ENCODE assay signal across 8 mouse cellular contexts in genomic region chr4:137920005-137920404, GRCm38 (mm10). TPM values are rescaled to one million over a fixed set of nuclear protein-coding genes. Genes with fewer than 3 reads are reported as not detected.
DNase-seq lines count a peak whose midpoint lies in the region; ATAC-seq and TF ChIP-seq lines count a peak whose summit lies in the region.

No protein-coding gene starts in this region.

- no peaks in the 10 kb centered on the region for H3K27me3 ChIP-seq in neural tube, embryonic 11.5 days (ENCODE audit: control insufficient read depth, insufficient read depth, low read length)
- no peaks in the 10 kb centered on the region for H3K27me3 ChIP-seq in hindbrain, postnatal 0 days (ENCODE audit: insufficient read depth, low read length)
- H3K27me3 ChIP-seq in liver, embryonic 15.5 days, result no peaks in the 10 kb centered on the region
- H3K27me3 ChIP-seq in stomach, postnatal 0 days (ENCODE audit: control insufficient read depth, insufficient read depth, low read length), result no peaks in the 10 kb centered on the region

- no peak for TF ChIP-seq CTCF in hindbrain, postnatal 0 days (IDR thresholded peaks at IDR 0.05; ENCODE audit: low read depth)
- TF ChIP-seq CTCF in stomach, postnatal 0 days (IDR thresholded peaks at IDR 0.05; ENCODE audit: low read depth), result peak; percentile 30

- no peak overlapping the region for H3K9ac ChIP-seq in neural tube, embryonic 11.5 days (ENCODE audit: low read length)
- H3K9ac ChIP-seq in hindbrain, postnatal 0 days (replicated peaks; ENCODE audit: low read length), result no peak overlapping the region
- no peak overlapping the region for H3K9ac ChIP-seq in liver, embryonic 15.5 days
- 0 out of 2 replicates have a peak overlapping the region, but pooled peaks have one; percentile 18 for H3K9ac ChIP-seq in stomach, postnatal 0 days (ENCODE audit: low read length)

- H3K4me2 ChIP-seq in neural tube, embryonic 11.5 days (ENCODE audit: low read depth), result 0 out of 2 replicates have a peak overlapping the region, but pooled peaks have one; percentile 4
- no peak overlapping the region for H3K4me2 ChIP-seq in hindbrain, postnatal 0 days (ENCODE audit: low read depth, low read length)
- H3K4me2 ChIP-seq in liver, embryonic 15.5 days, result no peak overlapping the region; the same call in 1 of the 2 replicates
- H3K4me2 ChIP-seq in stomach, postnatal 0 days (replicated peaks; ENCODE audit: low read depth), result no peak overlapping the region

- ATAC-seq in neural tube, embryonic 11.5 days (ENCODE audit: insufficient read depth, low FRiP score, low TSS enrichment), result no peak
- peak; percentile 21; the same call in 1 of the 2 replicates for ATAC-seq in hindbrain, postnatal 0 days
- no peak for ATAC-seq in liver, embryonic 15.5 days (ENCODE audit: insufficient read depth)
- peak; percentile 22; the same call in 1 of the 2 replicates for ATAC-seq in stomach, postnatal 0 days (ENCODE audit: low FRiP score, low TSS enrichment)

- peaks cover 9% of the 10 kb centered on the region; the same call in 1 of the 2 replicates for H3K4me1 ChIP-seq in neural tube, embryonic 11.5 days (ENCODE audit: control insufficient read depth, insufficient read depth, low read length)
- H3K4me1 ChIP-seq in hindbrain, postnatal 0 days (ENCODE audit: insufficient read depth, low read length), result peaks cover 16% of the 10 kb centered on the region; the same call in 1 of the 2 replicates
- peaks cover 15% of the 10 kb centered on the region for H3K4me1 ChIP-seq in liver, embryonic 15.5 days (replicated peaks)
- H3K4me1 ChIP-seq in stomach, postnatal 0 days (replicated peaks; ENCODE audit: control insufficient read depth, insufficient read depth), result peaks cover 8% of the 10 kb centered on the region; the same call in 1 of the 2 replicates

- no peak for DNase-seq in neural tube, embryonic 11.5 days (ENCODE audit: low spot score)
- no peak for DNase-seq in neural tube, embryonic 10.5 days (ENCODE audit: extremely low spot score, low spot score)
- no peak for DNase-seq in hindbrain, postnatal 0 days (ENCODE audit: low spot score)
- DNase-seq in stomach, postnatal 0 days (ENCODE audit: low spot score), result no peak
- DNase-seq in left cerebral cortex, postnatal 14 days (ENCODE audit: low spot score in 2 of 2), result no peak
- no peak for DNase-seq in left cerebral cortex, adult 8-10 months (ENCODE audit: low spot score in 2 of 2)
- no peak for DNase-seq in right cerebral cortex, postnatal 14 days

- no peaks in the 10 kb centered on the region for H3K9me3 ChIP-seq in neural tube, embryonic 11.5 days (ENCODE audit: control insufficient read depth, low read length)
- no peaks in the 10 kb centered on the region for H3K9me3 ChIP-seq in hindbrain, postnatal 0 days (ENCODE audit: low read length)
- H3K9me3 ChIP-seq in liver, embryonic 15.5 days (replicated peaks), result no peaks in the 10 kb centered on the region
- H3K9me3 ChIP-seq in stomach, postnatal 0 days (ENCODE audit: control insufficient read depth, low read length), result no peaks in the 10 kb centered on the region

- H3K27ac ChIP-seq in neural tube, embryonic 11.5 days (ENCODE audit: low read depth, low read length), result 0 out of 2 replicates have a peak overlapping the region, but pooled peaks have one; percentile 35
- peak overlapping the region; percentile 21; the same call in 1 of the 2 replicates for H3K27ac ChIP-seq in hindbrain, postnatal 0 days
- peak overlapping the region; percentile 33; the same call in 1 of the 2 replicates for H3K27ac ChIP-seq in liver, embryonic 15.5 days (replicated peaks)
- H3K27ac ChIP-seq in stomach, postnatal 0 days (replicated peaks), result peak overlapping the region; percentile 77

- WGBS in neural tube, embryonic 11.5 days, result 48% methylated on average over 7 of the region's 7 CpGs
- 62% methylated on average over 7 of the region's 7 CpGs for WGBS in hindbrain, postnatal 0 days
- WGBS in liver, embryonic 15.5 days (ENCODE audit: insufficient replicate concordance), result 20% methylated on average over 7 of the region's 7 CpGs
- WGBS in stomach, postnatal 0 days, result 41% methylated on average over 7 of the region's 7 CpGs

- no peak overlapping the region for H3K4me3 ChIP-seq in neural tube, embryonic 11.5 days (ENCODE audit: low read depth, low read length)
- H3K4me3 ChIP-seq in hindbrain, postnatal 0 days (ENCODE audit: low read length), result no peak overlapping the region
- no peak overlapping the region for H3K4me3 ChIP-seq in liver, embryonic 15.5 days (replicated peaks)
- no peak overlapping the region for H3K4me3 ChIP-seq in stomach, postnatal 0 days (ENCODE audit: low read depth, low read length)

- TF ChIP-seq EP300 in stomach, postnatal 0 days (optimal IDR thresholded peaks at IDR 0.05), result no peak

- no peaks in the 10 kb centered on the region; the same call in 1 of the 2 replicates for H3K36me3 ChIP-seq in neural tube, embryonic 11.5 days (ENCODE audit: control insufficient read depth, insufficient read depth, low read length)
- H3K36me3 ChIP-seq in hindbrain, postnatal 0 days (ENCODE audit: insufficient read depth, low read length), result no peaks in the 10 kb centered on the region
- H3K36me3 ChIP-seq in liver, embryonic 15.5 days (replicated peaks), result peaks cover 8% of the 10 kb centered on the region; the same call in 1 of the 2 replicates
- 0 out of 2 replicates have a peak, but pooled peaks cover 2% of the 10 kb centered on the region for H3K36me3 ChIP-seq in stomach, postnatal 0 days (ENCODE audit: control insufficient read depth, insufficient read depth, low read length)

- intact Hi-C loops in left cerebral cortex, postnatal 14 days (cut with DNase I), result no loop called here

RNA-seq across cellular contexts. Expression of gene Ece1, which starts 58.0 kb away (rescaled TPM):
- 39.5 and 39.8 TPM in 2 replicates for polyA plus RNA-seq in neural tube, embryonic 11.5 days (2014; fragmentation: Nextera tagmentation; extraction: Ambion mirVana)
- 40.0 and 43.8 TPM in 2 replicates for total RNA-seq in hindbrain, postnatal 0 days (2014; rRNA removed)
- polyA plus RNA-seq in hindbrain, postnatal 0 days (2015; fragmentation: Nextera tagmentation; extraction: Ambion mirVana), result 23.0 and 23.4 TPM in 2 replicates
- polyA plus RNA-seq in liver, embryonic 15.5 days (2015; fragmentation: Nextera tagmentation; extraction: Ambion mirVana), result 15.1 and 17.0 TPM in 2 replicates
- 22.9 and 29.8 TPM in 2 replicates for polyA plus RNA-seq in stomach, postnatal 0 days (2015; fragmentation: Nextera tagmentation; extraction: Ambion mirVana)
- total RNA-seq in left cerebral cortex, postnatal 14 days (2021), result 10 to 100 TPM; 80.9 to 84.3 TPM
- 10 to 100 TPM; 81.0 to 85.8 (median 83.3) TPM for total RNA-seq in left cerebral cortex, adult 8-10 months (2022)

Comparison
In these comparisons a context has a peak if more than half of its experiments do, and no peak if none do; other contexts are left out.
1. ATAC-seq: peak in hindbrain, postnatal 0 days (single experiment) and stomach, postnatal 0 days (single experiment); none in neural tube, embryonic 11.5 days (single experiment) and liver, embryonic 15.5 days (single experiment).
2. H3K27ac ChIP-seq: peak in every context shown above with its lines; median percentile 77 in stomach, postnatal 0 days; 35 in neural tube, embryonic 11.5 days; 33 in liver, embryonic 15.5 days; 21 in hindbrain, postnatal 0 days.